In genomic region chr8:61385502-61386191, GRCm38 (mm10) we compare ENCODE assay signal across 9 mouse cellular contexts.
DNase-seq lines count a peak whose midpoint lies in the region; ATAC-seq and TF ChIP-seq lines count a peak whose summit lies in the region.
"Had no signal": no experiment of that assay in that cellular context is flagged by ENCODE, and none has a peak within 500 bp of the region (broad histone marks: within the 10 kb centered on the region; RNA-seq: fewer than 3 reads in every experiment).

No protein-coding gene starts in this region.

- no peaks in the 10 kb centered on the region for H3K4me1 ChIP-seq in liver, postnatal 0 days (ENCODE audit: insufficient read depth)
- peaks cover 2% of the 10 kb centered on the region; the same call in 1 of the 2 replicates for H3K4me1 ChIP-seq in liver, embryonic 11.5 days (replicated peaks; ENCODE audit: control insufficient read depth, insufficient read depth, low read length)
- H3K4me1 ChIP-seq in embryonic facial prominence, embryonic 13.5 days = peaks cover 30% of the 10 kb centered on the region
- H3K4me1 ChIP-seq in hindbrain, embryonic 12.5 days = peaks cover 46% of the 10 kb centered on the region
- H3K4me1 ChIP-seq in midbrain, embryonic 14.5 days (ENCODE audit: control insufficient read depth, insufficient read depth, low read length) = peaks cover 30% of the 10 kb centered on the region

- 75% methylated on average over 11 of the region's 11 CpGs for WGBS in liver, postnatal 0 days (ENCODE audit: insufficient replicate concordance)
- 77% methylated on average over 11 of the region's 11 CpGs for WGBS in liver, embryonic 11.5 days
- WGBS in embryonic facial prominence, embryonic 13.5 days = 75% methylated on average over 11 of the region's 11 CpGs
- 83% methylated on average over 11 of the region's 11 CpGs for WGBS in hindbrain, embryonic 12.5 days
- 86% methylated on average over 11 of the region's 11 CpGs for WGBS in midbrain, embryonic 14.5 days

- no peaks in the 10 kb centered on the region for H3K27me3 ChIP-seq in liver, postnatal 0 days (ENCODE audit: insufficient read depth, low read length)
- no peaks in the 10 kb centered on the region for H3K27me3 ChIP-seq in liver, embryonic 11.5 days (replicated peaks; ENCODE audit: control insufficient read depth, insufficient read depth, low read length)
- H3K27me3 ChIP-seq in embryonic facial prominence, embryonic 13.5 days = no peaks in the 10 kb centered on the region
- H3K27me3 ChIP-seq in hindbrain, embryonic 12.5 days = no peaks in the 10 kb centered on the region
- H3K27me3 ChIP-seq in midbrain, embryonic 14.5 days (ENCODE audit: control insufficient read depth, insufficient read depth, low read length) = no peaks in the 10 kb centered on the region
- H3K27me3 ChIP-seq: liver, embryonic 12.5 days had no signal

- no peak overlapping the region for H3K4me2 ChIP-seq in liver, postnatal 0 days (ENCODE audit: low read depth, low read length)
- no peak overlapping the region for H3K4me2 ChIP-seq in liver, embryonic 11.5 days
- H3K4me2 ChIP-seq in embryonic facial prominence, embryonic 13.5 days = no peak overlapping the region
- no peak overlapping the region for H3K4me2 ChIP-seq in hindbrain, embryonic 12.5 days (replicated peaks)
- H3K4me2 ChIP-seq in midbrain, embryonic 14.5 days (ENCODE audit: low read length) = no peak overlapping the region
- H3K4me2 ChIP-seq: liver, embryonic 12.5 days had no signal

- H3K9ac ChIP-seq in liver, postnatal 0 days (replicated peaks) = no peak overlapping the region
- H3K9ac ChIP-seq in liver, embryonic 11.5 days (ENCODE audit: low read depth, low read length) = no peak overlapping the region
- H3K9ac ChIP-seq in embryonic facial prominence, embryonic 13.5 days = no peak overlapping the region
- H3K9ac ChIP-seq in hindbrain, embryonic 12.5 days = no peak overlapping the region
- H3K9ac ChIP-seq in midbrain, embryonic 14.5 days (replicated peaks; ENCODE audit: low read length) = no peak overlapping the region
- H3K9ac ChIP-seq: liver, embryonic 12.5 days had no signal

- no peak for TF ChIP-seq CTCF in liver, postnatal 0 days (IDR thresholded peaks at IDR 0.05; ENCODE audit: low read depth)

- no peak overlapping the region for H3K27ac ChIP-seq in liver, postnatal 0 days (ENCODE audit: low read depth)
- H3K27ac ChIP-seq in liver, embryonic 11.5 days (ENCODE audit: low read depth, low read length) = no peak overlapping the region
- H3K27ac ChIP-seq in embryonic facial prominence, embryonic 13.5 days = 0 out of 2 replicates have a peak overlapping the region, but pooled peaks have one; percentile 60
- H3K27ac ChIP-seq in hindbrain, embryonic 12.5 days = peak overlapping the region; percentile 93
- H3K27ac ChIP-seq in midbrain, embryonic 14.5 days (replicated peaks; ENCODE audit: low read depth, low read length) = peak overlapping the region; percentile 49; the same call in 1 of the 2 replicates
- H3K27ac ChIP-seq: liver, embryonic 12.5 days had no signal

- peak; percentile 35; the same call in 1 of the 2 replicates for TF ChIP-seq EP300 in liver, postnatal 0 days (IDR thresholded peaks at IDR 0.05; ENCODE audit: low read depth)

- 0 out of 2 replicates have a peak, but pooled peaks cover 2% of the 10 kb centered on the region for H3K36me3 ChIP-seq in liver, postnatal 0 days (replicated peaks; ENCODE audit: insufficient read depth, low read length)
- no peaks in the 10 kb centered on the region for H3K36me3 ChIP-seq in liver, embryonic 11.5 days (ENCODE audit: control insufficient read depth, insufficient read depth, low read length)
- peaks cover 46% of the 10 kb centered on the region for H3K36me3 ChIP-seq in embryonic facial prominence, embryonic 13.5 days
- peaks cover 27% of the 10 kb centered on the region; the same call in 1 of the 2 replicates for H3K36me3 ChIP-seq in hindbrain, embryonic 12.5 days
- peaks cover 18% of the 10 kb centered on the region for H3K36me3 ChIP-seq in midbrain, embryonic 14.5 days (ENCODE audit: control insufficient read depth, insufficient read depth, low read length)

- no peak for ATAC-seq in liver, postnatal 0 days
- ATAC-seq in liver, embryonic 11.5 days (replicated peaks; ENCODE audit: low FRiP score) = no peak
- ATAC-seq in embryonic facial prominence, embryonic 13.5 days (ENCODE audit: insufficient number of reproducible peaks, insufficient read depth, low FRiP score, low TSS enrichment, low read depth) = no peak
- ATAC-seq in hindbrain, embryonic 12.5 days (ENCODE audit: low FRiP score) = no peak
- ATAC-seq in midbrain, embryonic 14.5 days (ENCODE audit: low FRiP score, low TSS enrichment) = no peak
- ATAC-seq: liver, embryonic 12.5 days had no signal

- no peak overlapping the region for H3K4me3 ChIP-seq in liver, postnatal 0 days (ENCODE audit: low read depth, low read length)
- no peak overlapping the region for H3K4me3 ChIP-seq in liver, embryonic 11.5 days (ENCODE audit: low read depth, low read length)
- no peak overlapping the region for H3K4me3 ChIP-seq in embryonic facial prominence, embryonic 13.5 days
- no peak overlapping the region for H3K4me3 ChIP-seq in hindbrain, embryonic 12.5 days
- H3K4me3 ChIP-seq in midbrain, embryonic 14.5 days (replicated peaks; ENCODE audit: low read depth, low read length) = no peak overlapping the region
- H3K4me3 ChIP-seq: liver, embryonic 12.5 days had no signal

- H3K9me3 ChIP-seq in liver, postnatal 0 days (ENCODE audit: low read length) = no peaks in the 10 kb centered on the region
- H3K9me3 ChIP-seq in liver, embryonic 11.5 days (ENCODE audit: control insufficient read depth, low read length) = no peaks in the 10 kb centered on the region
- no peaks in the 10 kb centered on the region for H3K9me3 ChIP-seq in embryonic facial prominence, embryonic 13.5 days
- H3K9me3 ChIP-seq in hindbrain, embryonic 12.5 days (replicated peaks) = no peaks in the 10 kb centered on the region
- no peaks in the 10 kb centered on the region for H3K9me3 ChIP-seq in midbrain, embryonic 14.5 days (ENCODE audit: control insufficient read depth, low read length)
- H3K9me3 ChIP-seq: liver, embryonic 12.5 days had no signal

- DNase-seq in liver, postnatal 0 days = no peak
- DNase-seq in liver, embryonic 11.5 days (ENCODE audit: low spot score) = no peak
- no peak for DNase-seq in midbrain, embryonic 14.5 days
- DNase-seq in retina, embryonic 14.5 days (ENCODE audit: low spot score) = no peak
- DNase-seq in adrenal gland, adult (ENCODE audit: inconsistent age in 2 of 2, low spot score in 1 of 2) = no peak
- DNase-seq in left cerebral cortex, adult 11 months (ENCODE audit: low spot score) = no peak

Comparison
In these comparisons a context has a peak if more than half of its experiments do, and no peak if none do; other contexts are left out.
1. H3K27ac ChIP-seq: peak in embryonic facial prominence, embryonic 13.5 days (single experiment), hindbrain, embryonic 12.5 days (single experiment) and midbrain, embryonic 14.5 days (single experiment); none in liver, postnatal 0 days (single experiment) and liver, embryonic 11.5 days (single experiment).